Mouse (Mus musculus): Measurements from ENCODE around the gene Bcor.

The Bcor gene

GRCm38 (mm10) chrX:12151269-12151995, 8.7 kb downstream of the Bcor start:
- DNase-seq = peak; percentile 49

DNA sequence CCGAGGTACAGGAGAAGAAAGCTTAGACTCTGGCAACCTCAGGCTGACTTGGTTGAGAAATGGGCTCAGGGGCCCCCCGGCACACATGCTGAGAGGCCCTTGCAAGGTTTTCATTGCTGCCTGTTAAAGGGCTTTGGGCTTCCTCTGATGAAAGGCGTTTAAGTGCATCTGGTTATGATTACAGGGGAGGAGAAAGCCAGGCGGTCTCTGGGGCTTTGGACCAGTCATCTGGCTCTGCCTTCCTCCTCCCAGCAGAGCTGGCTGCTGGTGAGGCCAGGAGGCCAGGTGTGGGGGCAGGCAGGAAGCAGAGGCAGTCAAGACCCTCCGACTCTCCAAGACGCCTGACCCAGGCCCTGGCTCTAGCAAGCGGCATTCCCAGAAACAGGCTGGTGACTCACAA, 9.7 kb downstream of the Bcor start:
- DNase-seq = no peak

- no peak for DNase-seq
Measured at GRCm38 (mm10) chrX:12146263-12146662, 13.9 kb downstream of the Bcor start.

DNA sequence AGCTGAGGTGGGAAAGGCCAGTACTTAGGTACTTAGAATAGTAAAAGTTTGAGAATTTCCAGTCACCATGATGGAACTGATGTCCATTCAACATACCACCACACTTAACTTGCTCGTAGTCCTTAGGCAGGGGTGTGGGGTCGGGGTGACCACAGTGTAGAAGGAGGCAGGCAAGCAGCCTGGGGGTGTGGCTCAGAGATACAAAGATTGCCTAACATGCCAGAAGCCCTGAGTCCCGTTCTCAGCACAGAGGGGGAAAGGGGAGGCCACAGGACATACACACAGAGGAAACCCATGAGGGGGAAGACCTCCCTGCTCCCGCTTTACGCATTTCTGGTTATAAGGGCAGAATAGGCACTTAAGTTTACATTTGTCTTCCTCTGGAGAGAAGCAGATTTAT, 17.3 kb downstream of the Bcor start:
- no peak for DNase-seq

DNA sequence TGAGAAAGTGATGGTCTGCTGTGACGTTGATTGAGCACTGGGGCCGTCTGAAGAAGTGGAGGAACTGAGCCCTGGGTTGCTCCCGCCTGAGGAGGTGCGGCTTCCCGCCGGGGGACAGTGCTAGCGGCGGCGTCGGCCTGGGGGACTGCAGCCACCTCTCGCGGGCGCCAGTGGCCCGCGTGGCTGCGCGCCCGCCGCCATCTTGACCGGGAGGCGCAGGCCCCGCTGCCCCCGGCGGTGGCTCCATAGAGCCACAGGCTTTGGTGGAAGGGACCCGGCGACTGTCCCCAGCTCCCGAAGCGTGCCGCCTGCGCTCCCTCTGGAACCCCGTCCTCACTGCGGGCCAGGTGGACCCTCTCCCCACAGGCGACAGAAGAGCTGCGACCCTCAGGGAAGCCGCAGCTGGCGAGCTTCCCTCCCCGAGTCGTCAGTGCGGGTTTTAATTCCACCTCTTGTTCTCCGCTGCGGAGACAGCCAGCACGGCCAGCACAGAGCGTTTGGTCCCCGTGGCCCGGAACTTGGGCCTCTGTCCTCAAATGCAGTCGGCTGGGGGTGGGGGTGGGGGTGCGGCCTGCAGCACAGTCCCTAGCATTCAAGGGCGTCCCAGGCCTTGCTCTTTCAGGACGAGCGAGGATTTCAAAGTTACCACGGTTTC, 19.9 kb downstream of the Bcor start:
- DNase-seq = no peak

- no peak for DNase-seq
Measured at GRCm38 (mm10) chrX:12138266-12138665, 21.9 kb downstream of the Bcor start.

DNA sequence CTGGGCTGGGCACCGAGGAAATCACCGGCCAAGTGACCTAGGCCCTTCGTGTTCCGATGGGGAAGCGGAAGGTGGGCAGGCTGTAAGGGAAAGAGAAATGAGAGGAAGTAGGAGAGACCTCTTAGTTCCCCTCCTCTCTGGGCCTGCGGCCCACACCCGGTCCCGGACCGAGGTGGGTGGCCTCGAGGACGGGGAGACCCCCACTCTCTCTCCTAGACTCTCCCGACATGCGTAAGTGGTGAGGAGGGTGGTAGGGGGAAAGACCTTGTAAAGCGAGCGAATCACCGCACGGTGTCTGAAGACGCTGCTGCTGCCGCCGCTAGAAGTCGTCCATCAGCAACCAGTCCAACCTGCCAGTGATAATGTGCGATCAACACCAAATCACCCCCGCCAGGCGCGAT, 23.0 kb downstream of the Bcor start:
- DNase-seq = no peak

DNA sequence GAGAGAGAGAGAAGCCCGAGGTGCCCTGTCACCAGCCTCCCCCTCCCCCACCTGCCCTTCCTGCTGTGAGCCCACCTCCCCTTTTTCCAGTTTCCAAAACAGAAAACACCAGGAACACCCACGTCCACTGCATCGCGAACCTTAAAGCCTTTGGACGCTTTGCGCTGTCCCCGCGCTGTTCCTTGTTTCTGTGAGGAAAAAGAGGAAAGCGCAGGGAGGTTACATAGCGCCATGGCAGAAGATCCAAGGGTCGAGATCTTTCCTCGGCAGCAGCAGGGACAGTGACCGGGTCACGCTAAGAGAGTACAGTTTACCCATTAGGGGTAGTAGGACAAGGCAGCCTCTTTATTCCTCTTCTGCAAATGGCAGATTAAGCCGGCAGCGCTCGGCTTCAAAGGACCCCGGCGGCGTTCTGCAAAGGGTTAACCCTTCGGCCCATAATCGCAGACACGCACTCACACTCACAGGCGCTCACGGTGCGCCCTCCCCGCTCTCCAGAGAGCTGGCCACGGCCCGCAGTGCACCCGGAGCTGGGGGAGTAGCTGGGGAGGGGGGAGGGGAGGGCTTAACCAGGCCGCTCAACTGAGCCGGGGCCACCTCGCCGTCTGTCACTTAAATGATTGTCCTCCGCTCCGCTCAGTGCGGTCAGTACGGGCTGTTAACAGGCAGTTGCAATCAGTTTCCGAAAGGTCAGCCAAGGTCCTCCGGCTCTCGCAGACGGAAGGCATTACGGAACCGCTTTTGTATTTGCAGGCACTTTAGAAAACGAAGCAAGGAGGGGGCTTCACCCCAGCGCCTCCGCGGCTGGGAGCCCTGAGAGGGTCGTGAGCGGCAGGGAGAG, 23.7 kb downstream of the Bcor start:
- peak; percentile 36 for DNase-seq

DNA sequence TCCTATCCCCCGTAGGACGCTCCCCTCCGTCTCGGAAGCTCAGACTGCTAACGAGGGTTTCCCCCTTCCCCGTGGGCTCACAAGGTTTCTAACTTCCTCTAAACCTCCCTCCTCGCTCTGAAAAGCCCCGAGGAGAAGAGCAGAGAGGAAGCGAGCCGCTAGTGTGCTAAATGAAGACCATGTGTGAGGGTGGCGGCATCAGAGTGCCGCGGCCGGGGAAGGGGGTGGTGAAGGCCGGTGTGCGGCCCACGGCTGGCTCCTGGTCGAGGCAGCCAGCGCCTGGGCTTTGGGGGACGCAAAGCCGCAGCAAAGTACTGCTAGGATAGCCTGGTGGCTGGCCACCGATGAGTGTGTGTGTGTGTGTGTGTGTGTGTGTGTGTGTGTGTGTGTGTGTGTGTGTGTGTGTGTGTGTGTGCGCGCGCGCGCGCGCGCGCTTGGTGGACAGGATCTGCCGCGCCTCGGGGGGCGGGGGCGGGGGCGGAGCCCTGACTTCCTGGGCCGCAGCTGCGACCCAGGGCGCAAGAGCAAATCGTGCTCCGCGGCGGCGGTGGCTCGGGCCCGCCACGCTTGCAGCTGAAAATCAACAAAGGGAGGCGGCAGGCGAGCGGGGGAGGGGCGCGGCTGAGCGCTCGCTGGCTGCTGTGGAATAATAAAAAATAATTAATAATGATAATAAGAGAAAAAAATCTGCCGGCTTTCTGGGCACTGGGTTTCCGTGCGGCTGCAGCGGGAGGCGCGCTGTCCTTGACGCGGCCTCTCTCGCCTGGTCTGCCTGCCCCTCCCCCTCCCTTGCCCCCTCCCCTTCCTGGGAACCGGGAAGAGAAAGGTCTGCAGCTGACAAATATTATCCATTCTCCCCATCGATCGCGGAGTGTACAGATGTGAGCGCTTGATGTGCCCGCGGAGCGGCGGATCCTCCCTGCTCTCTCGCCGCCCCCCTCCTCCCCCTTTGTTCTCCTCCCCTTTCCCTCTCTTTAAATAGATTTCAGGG, 24.7 kb downstream of the Bcor start:
- DNase-seq = peak; percentile 68

DNA sequence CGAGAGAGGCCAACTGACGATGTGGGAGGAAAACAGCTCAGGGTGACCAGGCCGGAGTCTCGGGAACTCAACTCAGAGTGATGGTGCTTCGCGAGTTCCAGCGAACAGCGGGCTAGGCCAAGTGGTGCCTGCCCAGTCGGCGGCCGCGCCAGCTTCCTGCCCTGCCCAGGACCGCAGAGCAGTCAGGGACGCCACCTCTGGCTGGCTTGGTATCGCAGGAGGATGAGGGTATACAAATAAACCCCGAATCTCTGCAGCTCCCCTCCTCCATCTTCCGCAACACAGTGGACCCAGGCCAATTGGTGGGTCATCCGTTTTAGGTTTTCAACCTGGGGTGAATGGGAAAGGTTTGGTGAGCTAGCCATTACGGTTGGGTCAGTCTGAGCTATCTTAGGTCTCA, 25.6 kb downstream of the Bcor start:
- DNase-seq = peak; percentile 60

DNA sequence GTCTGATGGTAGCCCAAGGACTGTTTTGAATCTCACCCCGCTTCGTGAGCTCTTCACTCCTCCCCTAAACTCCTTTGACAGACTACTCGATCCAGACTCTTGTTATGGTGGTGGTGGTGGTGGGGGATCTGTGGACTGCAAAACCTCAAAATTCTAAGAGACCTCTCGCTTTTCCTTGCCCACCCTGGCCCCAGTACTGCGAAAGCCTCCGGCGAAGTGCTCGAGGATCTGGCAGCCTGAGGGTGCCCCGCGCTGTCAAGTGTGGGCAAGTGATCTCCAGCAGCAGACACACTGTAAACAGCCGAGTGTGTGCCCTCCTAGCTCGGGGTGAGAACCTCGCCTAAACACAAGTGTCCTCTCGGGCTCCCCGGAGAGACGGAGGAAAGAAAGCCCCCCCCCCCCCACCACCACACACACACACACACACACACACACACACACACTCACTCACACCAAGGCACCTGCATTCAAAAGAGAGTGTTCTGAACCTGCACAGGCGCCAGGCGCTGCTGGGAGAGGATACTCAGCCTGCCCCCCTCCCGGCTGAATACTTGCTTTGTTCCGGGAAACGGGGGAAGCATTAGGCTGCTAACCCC, 26.2 kb downstream of the Bcor start:
- no peak for DNase-seq

DNA sequence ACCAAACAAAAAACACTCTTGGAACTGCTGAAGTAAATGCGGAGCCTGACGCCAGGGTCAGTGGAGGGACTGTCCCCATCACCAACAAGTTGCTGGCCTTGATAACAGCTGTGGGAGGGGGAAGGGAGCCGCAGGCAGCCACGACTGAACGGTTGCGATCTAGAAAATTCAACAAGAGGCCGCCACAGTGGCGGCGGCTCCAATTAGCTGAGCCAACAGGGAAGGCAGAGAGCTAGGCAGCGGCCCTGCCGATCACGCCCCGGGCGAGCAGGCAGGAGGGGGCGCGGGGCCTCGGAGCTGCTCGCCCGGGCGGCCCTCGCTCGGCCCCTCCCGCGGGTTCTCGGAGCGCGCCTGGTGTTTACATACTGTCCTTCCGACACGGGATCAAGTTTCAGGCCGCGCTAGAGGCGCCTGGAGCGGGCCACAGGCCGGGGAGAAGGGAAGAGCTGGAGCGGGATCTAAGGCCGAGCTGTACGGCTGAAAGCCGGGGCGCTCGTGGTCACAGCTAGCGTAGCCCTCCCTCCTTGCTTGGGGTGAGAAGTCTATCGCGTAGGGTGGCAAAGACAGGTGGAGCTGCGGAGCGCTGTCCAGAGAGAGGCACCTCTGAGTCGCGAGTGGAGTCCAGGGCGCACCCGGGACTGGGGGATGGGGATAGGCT, 26.8 kb downstream of the Bcor start:
- DNase-seq = peak; percentile 58

- no peak for DNase-seq
Measured at GRCm38 (mm10) chrX:12132541-12133177, 27.5 kb downstream of the Bcor start.

GRCm38 (mm10) chrX:12129828-12130809, 30.0 kb downstream of the Bcor start:
- no peak for DNase-seq

GRCm38 (mm10) chrX:12129230-12129629, 30.9 kb downstream of the Bcor start:
- no peak for DNase-seq

DNA sequence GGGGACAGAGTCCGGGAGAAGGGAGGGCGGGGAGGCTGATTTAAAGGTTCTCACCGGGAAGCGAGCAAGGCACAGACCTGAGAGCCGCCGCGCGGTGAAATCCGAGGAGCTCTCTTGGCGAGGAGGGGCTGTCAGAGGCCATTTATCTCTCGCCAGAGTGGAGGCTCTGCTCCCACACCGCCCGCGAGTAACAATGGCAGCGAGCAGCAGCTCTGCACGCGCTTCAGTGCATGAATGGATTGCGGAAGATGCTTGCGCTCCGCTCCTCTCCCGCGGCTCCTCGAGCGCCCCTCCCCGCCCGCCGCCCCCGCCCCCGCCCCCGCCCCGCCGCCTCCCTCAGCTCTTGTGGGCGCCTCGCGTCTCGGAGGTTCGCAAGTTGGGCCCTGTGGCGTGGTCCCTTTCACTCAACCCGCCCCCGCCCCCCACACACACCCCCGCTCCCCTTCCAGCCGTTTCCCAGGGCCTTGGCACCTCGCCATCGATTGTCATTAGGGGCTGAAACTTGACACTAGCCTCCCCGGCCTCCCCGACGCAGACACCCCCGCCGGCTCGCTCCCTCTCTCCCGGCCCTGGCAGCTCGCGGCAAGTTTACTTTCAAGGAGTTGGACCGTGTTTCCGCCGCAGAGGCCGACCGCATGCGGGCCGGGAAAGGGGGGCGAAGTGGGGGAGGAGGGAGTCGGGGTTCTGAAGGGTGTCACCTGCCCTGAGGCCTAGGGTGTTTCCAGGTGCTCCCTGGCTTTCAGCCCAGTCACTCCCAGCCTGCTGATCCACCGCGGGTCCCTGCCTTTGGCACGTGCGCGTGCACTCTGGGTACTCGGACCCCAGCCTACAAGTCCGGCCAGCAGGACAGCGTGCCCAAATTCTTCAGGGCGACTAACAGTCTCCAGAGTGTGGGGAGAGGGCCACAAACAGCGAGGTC, 31.7 kb downstream of the Bcor start:
- DNase-seq = peak; percentile 65

GRCm38 (mm10) chrX:12127799-12128164, 32.4 kb downstream of the Bcor start:
- DNase-seq = no peak

- DNase-seq = no peak
Measured at GRCm38 (mm10) chrX:12127106-12127670, 33.0 kb downstream of the Bcor start.

Measured in liver (tissue).